In the genomic region with DNA sequence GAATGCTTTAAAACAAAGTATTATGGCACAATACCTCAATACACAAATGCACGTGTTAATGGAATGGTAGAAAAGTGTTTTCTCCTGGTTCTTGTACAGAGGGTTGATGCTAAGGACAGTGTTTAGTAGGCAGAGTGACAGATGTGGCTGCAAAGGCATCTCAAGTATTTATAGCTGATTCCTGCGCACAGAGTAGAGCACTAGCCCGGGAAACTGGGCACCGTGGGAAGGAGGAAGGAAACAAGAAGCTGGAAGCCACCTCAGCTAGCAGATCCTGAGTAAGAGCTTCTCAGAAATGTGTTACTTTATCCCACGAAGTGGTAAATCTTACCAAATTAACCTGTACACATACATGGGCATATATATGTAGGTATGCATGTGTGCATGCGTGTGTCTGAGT, we compare ENCODE assay signal across 16 mouse cellular contexts.
"Had no signal": no experiment of that assay in that cellular context is flagged by ENCODE, and none has a peak within 500 bp of the region (broad histone marks: within the 10 kb centered on the region; RNA-seq: fewer than 3 reads in every experiment).

No protein-coding gene starts in this region.

- ATAC-seq: hindbrain, postnatal 0 days; intestine, embryonic 16.5 days had no signal

- DNase-seq: gastrocnemius, adult 2 months; gastrocnemius, postnatal 10 days; gastrocnemius, postnatal 25 days; heart, adult 11 months; heart, adult 2 months; heart, postnatal 14 days; heart, postnatal 36 days; kidney, adult 18-20 months; kidney, adult 8-10 months; kidney, postnatal 10 days; kidney, postnatal 25 days; kidney, postnatal 4 days; liver; liver, embryonic 13.5 days had no signal
